Mouse (Mus musculus) embryo, embryonic 11.5 days (tissue): ENCODE measurements around the gene Vps50.
"Not testable (repeated sequence)": the region's sequence is repeated elsewhere in the genome, so short reads cannot be mapped to it uniquely, and the experiment has no call there.

ENCODE experiments used
- DNase-seq: peaks from one replicate; pipeline ENCODE4 v3.0.0-alpha.2; 2012; ENCODE audit warnings: low read depth, low spot score

Gene Vps50

DNA sequence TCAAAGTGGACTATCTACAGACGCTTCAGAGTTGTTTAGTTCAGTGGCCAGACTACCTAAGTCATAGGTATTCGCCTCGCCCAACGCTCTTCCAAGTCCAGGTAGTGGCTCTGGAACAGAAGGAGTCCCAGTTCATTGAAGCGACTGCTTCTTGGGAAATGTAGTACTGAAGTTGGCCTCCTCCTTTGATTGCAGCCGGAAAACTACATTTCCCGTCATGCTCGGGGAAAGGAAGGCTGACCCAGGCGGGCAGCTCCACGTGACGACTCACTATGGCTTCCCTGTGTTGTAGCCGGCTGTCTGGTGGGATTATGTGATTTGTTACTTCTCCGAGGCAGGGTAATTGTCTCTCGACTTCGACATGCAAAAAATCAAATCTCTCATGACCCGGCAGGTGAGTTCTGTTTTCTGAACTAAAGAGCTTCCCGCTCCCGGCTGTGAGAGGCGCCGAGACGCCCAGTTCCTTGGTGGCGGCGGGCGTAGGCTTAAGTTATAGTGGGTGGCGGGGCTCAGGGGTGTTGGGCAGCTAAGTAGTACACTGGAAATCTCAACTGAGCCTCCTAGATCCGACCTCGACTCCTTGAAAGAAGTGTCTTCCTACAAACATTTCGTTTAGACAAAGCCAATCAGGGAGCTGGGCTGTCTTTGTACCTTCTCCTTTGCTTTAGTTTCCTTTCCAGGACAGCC lies at the start of gene Vps50, which contains the start of gene Hepacam2:
Vps50 (plus strand) TSS at position 221 of the 687 bp plus-strand sequence.
Hepacam2 (minus strand) TSS at position 137 of the 687 bp plus-strand sequence.
- DNase-seq = peak; percentile 83

DNA sequence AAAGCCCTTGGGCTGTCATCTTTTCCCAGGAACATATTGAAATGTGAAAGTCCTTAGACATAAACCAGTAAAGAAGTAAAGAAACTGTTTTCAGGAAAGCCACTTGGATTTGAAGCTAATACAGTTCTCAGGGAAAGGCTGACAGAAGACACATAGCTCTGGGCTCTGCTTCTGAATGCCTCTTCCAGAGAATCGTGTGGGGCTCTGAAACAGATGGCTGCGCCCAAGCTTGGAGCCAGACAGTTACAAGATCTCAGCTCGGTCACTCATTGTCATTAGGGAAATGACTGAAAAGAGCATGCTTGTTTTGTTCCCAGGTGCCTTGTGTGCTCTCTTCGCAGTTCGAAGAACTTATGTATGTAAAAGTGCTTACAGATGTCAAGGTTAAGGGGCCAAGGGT lies 43.8 kb upstream of the Vps50 start:
- no peak for DNase-seq

DNA sequence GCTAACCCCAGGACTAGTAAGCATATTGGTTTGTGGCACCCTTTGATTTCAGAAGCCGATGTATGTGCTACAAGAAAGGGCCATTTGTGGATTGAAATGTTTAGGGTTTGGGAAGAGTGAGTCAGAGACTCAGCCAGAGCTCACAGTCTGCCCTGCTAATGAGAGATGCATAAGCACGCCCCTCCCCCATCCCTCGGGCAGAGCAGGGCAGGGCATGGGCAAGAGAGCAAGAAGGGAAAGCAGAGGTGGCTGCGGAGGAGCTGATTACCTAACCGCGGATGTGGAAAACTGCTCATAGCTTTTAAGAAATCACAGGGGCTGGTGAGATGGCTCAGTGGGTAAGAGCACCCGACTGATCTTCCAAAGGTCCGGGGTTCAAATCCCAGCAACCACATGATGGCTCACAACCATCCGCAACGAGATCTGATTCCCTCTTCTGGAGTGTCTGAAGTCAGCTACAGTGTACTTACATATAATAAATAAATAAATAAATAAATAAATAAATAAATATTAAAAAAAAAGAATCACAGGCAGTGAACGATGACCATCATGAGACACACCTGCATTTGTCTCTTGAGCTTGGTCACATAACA lies 42.1 kb upstream of the Vps50 start:
- no peak for DNase-seq

DNA sequence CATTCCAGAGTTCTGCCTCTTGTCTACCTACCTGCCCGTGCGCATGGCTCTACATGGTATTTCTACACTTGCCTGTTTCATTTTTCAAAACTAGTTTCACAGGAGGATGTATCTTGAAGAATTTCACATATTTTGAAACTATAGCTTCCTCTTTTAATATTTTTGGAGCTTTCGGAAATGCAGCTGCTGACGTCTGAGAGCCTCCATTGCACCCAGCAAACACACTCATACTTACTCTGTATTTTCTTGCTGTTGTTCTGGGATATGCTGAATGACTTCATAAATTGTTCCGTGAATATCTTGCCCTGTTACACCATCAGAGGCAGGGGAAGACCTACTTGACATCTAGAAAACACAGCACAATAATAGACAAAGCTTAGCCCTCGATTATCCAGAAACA lies 35.2 kb upstream of the Vps50 start:
- no peak for DNase-seq

DNA sequence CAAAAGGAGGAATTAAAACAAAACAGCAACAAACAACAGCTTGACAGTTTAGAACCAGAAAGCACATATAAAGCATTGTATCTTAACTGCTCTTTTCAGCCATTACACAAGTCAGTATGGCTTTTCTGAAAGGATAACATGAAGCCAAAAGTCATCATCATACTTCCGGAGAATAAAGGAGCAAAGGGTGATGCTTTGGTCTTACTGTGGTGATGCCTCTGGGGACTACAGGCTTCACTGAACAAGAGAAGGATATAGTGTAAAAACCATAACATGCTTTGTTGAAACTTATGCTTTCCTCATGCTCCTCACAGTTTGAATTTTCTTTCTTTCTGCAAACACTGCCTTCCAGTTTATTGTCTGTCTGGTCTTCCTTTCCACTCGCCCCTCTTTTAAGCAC lies 34.6 kb upstream of the Vps50 start:
- no peak for DNase-seq

DNA sequence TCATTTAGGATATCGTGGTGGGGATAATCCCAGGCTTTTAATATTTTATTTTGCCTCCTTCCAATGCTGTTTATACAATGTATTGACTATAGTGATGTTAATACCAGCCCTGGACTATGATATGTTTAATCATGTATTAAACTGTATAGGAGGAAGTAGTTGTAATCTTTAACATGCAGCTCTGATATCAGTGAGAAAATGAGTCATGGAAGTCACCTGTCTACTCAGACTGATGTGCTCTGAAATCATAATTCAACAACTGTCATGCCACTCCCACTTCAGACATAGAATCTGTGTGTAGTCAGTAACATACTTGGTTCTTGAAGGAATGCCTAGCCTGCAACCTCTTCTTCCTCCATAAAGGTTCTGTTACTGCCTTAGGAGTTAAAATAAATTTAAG lies 29.6 kb upstream of the Vps50 start:
- DNase-seq = no peak

DNA sequence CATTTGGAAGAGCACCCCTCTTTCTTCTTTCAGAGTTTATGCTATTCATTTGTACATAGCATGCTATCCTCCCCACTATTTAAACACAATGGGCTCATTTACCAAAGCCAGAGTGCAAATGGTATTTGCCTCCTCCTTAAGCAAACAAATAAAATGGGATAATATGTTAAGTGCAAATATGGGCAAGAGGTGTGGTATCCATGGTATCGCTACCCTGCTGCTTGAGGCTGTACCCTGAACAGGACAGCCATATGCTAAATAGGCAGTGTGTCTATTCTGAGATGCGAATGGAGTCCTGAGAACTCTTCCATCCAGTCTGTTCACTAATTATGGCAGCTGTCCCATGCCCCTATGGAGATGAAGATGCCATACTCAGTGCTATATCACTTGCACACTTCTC lies 27.5 kb upstream of the Vps50 start:
- DNase-seq = no peak

DNA sequence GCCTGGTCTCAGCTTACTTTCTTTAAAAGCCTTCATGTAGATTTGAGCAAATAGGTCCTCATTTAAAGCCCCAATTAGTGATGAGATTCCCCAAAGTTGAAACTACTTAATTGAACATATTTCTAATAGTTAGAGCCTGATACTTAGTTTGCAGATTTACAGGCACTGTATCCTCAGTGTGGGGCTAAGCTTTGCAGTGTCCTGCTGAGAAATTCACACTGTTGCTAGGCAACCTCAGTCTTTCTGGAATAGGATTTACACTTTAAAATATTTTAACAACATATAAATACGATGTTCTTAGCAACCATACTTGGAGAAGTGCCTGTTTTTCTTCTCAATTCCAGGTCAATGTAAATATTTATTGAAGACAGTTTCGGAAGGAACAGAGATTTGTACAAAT lies 21.9 kb upstream of the Vps50 start:
- no peak for DNase-seq

DNA sequence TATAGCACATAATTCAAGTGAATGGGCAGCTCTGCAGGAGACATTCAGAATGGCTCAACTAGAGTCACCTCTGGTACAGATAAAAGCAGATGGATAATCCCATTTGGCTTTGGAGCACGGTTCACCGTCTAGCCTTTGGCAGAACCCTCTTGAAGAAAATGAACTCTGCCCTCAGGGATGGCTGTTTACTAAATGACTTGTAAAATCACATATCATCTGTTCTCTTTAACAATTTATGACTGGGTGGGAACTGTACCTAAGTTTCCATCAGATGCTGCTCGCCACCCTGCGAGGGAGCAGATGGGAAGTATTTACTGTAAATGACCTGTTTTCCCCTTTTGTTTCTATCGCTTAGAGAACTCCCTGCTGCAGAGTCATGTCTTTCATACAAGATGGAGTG lies 18.3 kb upstream of the Vps50 start:
- DNase-seq = no peak

DNA sequence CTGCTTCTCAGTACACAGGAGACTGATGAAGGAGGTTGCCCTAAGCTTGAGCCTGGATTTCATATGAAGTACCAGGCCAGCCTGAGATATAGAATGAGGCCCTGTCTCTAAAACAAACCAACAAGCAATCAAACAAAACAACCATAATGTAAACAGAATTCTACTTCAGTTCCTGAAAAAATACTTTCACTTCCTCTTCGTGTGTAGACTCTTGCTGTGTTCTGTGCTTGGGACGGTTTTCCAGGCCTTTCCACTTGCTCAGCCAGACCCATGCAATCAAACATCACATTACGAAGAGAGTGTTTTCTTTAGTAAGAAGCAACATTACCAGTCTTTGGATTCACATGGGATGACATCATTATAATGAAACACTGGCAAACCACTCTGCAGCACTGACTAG lies 16.5 kb upstream of the Vps50 start:
- no peak for DNase-seq

DNA sequence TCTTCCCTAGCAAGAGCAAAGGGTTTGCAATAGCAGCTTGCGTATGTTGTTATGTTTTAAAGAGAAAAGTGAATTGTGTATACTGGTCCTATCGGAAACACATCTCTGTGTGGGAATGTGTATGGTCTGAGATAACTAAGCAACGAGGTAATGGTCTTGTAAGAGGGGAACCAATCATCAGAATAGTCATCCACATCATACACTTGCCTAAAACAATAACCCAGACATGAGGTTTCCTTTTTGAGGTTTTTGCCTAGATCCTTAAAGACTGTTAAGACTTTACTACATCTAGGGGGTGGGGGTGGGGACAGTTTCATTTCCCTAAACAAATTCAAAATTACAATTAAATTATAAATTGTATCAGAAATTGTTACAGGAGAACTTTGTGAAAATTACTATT lies 13.0 kb upstream of the Vps50 start:
- no peak for DNase-seq

DNA sequence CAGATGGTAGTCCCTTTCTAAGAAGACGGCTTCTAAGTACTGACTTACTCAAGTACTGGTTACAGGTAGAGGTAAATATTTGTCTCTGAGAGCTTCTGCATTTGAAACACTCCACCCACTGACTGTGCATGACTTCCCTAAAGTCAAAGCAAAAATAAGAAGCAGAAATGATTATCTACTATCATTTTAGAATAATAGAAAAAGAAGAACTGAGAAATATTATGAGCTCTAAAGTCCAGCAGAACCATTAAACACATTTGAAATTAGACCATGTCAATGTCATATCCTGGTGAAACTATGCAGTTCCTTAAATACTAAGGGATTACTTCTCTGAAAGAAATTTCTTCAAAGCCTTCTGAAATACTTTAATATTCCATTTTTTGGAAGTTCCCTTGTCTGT lies 10.8 kb upstream of the Vps50 start:
- no peak for DNase-seq

DNA sequence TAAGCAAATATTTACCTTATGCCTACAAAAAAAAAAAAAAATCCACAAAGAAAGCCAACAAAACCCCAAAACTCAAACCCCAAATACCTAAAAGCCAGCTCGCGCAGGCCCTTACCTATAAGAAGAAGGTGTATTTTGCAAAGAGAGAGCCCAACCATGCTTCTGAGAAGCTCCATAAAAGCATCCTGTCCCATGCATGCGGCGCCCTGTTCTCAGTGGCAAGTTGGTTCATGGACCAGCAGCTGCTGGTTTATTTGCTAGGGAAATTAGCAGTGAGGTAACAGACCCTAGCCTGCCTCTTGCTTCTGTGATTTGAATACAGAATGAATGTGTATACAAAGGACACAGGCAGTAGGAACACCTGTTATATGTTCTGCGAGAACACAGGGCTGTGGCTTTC lies 3.9 kb upstream of the Vps50 start:
- no peak for DNase-seq

DNA sequence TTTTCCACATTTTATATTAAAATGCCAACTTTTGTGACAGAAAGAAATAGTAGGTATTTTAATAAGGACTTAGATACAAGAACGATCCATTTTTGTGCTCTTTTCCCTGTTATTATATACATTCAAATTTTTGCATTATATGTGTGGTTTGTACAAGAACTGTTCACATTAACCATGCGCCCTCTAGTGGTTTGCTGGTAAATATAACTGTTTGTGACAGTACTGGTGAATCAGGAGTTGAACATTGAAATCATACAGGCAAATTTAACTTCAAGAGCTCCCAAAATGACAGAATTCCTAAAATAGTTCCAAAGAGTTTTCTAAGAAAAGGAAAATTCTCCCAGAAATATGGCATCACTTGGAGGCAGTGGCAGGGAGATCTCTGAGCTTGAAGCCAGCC lies 2.0 kb upstream of the Vps50 start:
- DNase-seq = peak; percentile 34

DNA sequence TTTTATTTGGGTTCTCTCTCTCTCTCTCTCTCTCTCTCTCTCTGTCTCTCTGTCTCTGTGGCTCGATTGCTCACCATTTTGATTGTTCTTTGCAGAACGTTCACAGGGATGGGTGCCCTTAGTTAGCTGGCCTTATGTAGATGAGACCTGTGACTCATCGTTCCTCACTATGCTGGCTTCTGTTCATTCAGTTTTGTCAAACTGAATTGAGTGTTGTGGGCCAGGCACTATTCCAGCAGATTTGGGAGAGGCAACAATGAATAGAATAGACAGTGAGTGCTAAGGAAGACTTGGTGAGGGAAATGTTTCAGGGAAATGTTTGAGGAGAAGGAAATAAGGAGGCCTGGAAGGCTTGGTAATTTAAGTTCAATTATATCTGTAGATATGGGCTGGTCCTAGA lies 2.1 kb downstream of the Vps50 start:
- DNase-seq = no peak

DNA sequence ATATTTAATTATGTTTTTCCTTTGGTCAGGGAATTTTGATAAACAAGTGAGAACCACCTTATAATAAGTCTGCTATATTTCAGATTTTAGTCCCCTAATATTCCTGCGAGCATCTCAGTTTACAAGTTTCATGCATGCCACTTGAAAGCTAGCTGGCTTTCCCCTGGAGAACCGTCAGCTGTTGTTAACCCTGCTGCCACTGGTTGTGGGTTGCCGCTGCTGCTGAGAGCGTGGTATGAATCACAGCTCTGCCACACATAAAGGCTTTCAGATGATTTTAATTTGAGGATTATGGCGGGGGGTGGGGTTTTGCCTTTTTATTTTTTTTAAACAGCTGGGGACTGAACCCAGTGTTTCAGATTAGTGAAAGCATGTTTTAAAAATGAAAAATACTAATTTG lies 7.1 kb downstream of the Vps50 start:
- no peak for DNase-seq

DNA sequence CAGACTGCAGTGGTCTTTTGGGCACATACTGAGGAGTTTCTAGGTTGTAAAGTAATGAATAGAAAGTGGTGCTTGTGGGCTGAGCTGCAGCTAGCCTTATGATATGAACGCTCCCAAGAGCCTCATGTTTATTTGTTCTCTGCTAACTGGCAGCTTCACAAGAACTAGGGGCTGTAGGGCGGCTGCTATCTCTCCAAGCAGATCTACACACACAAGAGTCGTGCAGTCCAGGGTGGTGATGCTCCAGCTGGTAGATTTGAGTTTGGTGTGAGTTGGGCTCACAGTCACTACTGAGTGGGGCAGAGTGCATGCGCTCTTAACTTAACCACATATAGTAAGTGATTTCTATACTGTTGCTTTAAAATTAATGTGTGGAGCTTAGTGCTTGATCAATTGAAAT lies 8.9 kb downstream of the Vps50 start:
- no peak for DNase-seq

DNA sequence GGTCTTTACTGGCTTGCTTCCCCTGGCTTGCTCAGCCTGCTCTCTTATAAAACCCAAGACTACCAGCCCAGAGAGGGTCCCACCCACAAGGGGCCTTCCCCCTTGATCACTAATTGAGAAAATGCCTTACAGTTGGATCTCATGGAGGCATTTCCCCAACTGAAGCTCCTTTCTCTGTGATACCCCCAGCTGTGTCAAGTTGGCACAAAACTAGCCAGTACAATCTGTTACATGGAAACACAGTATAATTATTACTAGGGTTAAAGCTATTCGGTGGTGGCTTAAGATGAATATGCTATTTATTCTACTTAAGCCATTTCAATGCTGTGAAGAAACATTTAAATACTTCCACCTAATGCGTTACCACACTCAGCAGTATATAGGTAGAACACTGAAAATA lies 10.0 kb downstream of the Vps50 start:
- DNase-seq = not testable (repeated sequence)

DNA sequence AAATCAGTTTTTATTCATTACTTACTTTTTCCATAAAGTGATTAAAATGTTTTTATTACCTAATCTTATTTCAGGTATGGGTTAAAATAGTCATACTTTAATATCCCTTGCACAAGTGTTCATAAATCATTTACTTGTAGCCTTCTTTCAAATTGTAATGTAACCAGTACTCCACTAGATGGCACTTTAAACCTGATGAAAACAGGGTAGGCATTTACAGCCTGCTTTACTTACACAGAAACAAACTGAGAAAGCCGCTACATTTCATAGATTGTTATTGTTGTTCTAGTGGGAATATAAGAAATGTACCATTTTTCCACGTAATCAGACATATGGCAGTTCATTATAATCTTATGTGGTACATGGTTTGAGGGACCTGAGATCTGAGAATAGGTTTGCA lies 11.6 kb downstream of the Vps50 start:
- DNase-seq = no peak

DNA sequence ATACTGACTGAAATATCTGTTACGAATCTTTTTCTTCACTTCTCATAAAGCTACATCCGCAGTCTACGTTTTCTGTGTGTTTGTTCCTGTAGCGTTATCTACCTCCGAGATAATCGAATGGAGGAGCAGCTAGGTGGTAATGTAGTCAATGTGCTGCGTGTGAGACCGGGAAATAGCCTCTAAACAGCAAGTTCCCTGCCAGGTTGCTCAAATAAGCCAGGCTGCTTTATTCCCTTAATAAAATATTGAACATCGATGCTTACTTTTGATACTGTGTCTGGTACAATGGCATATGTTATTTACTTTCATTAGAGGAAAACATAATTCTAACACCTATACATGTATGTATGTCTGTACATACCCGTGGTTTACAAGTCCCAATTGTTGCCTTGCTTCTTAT lies 12.9 kb downstream of the Vps50 start:
- DNase-seq = no peak

DNA sequence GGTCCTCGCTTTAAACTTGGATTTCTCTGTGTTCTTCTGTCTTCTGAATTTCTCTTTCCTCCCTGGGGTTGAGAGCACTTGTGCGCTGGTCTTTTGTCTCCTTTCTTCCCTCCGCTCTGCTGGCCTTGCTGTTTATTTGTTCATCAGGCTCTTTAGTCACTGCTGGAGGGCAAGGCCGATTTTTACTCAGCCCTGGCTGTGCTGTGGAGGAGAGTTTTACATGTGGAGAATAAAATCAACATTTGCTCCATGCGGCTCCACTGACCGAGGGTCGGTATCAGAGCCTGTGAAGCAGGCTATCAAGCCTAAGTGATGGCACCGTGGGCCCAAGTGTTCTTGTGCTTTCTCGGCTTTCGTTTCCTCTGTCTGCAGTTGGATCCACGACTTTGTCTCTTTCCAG lies 13.4 kb downstream of the Vps50 start:
- DNase-seq = no peak

DNA sequence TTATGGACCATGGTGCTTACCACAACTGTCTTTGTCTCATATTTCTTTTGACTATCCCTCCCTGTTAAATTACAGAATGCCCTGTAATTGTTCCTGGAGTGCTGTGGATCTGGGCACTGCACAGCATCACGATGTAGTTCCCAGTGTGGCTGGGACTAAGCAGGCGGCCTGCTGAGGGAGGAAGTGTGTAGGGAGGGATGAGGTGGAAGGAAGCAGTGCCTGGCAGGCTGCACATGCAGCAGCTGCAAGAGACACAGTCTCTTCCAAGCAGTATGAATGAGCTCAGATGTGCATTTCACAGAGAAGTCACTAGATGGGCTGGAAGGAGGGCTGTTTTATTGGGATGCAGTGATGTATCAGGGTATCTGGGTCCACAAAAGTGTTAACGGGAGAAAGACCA lies 14.4 kb downstream of the Vps50 start:
- no peak for DNase-seq

DNA sequence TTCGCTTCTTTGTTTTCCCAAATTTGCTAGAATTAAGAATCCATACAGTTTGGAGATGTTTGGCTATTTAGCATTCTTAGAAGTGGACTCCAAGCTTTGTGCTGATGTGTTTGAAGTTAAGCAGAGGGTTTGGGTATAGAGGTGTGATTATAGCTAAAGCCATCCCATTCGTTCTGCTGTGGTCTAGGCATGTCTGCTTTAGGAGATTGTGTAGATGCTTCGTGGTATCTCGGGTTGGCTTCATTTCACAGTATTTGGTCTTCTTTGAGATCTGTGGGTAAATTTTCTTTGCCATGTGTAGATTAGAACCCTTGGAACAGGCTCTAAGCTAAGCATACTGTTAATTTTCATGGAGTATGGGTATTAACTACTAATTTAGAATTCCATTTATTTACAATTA lies 30.0 kb downstream of the Vps50 start:
- DNase-seq = no peak

DNA sequence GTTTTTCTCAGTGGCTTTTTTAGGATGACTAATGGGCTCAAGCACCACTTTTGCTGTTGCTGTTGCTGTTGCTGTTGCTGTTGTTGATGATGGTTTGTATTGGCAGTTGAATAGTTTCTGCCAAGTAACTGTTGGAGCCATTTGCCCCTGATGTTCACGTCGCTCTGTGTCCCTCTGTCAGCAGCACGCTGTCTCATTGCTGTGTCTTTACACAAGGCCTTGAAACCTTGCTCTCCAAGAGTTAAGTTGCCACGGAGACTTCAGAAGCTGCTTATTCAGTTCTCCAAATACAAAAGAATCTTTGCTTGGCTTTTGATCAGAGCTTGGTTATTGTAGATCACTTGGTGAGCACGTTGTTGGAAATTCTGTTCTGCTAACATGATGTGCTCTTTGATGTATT lies 33.3 kb downstream of the Vps50 start:
- no peak for DNase-seq
